Mouse (Mus musculus) G1E-ER4 (cell line): Measurements from ENCODE around the gene Dcpp1. TPM values are rescaled to one million over a fixed set of nuclear protein-coding genes. Genes with fewer than 3 reads are reported as not detected.
"Not testable (repeated sequence)": the region's sequence is repeated elsewhere in the genome, so short reads cannot be mapped to it uniquely, and the experiment has no call there.

Source experiments
- GATA1 ChIP-seq: IDR thresholded peaks from one replicate; pipeline ENCODE4 v1.8.0; 2012; ENCODE audit warnings: low read length, inconsistent platforms
- polyA plus RNA-seq: library from polyadenylated mRNA; stranded (reverse); fragments of >175 nt; gene quantifications from 2 replicates; pipeline ENCODE4 v1.2.3, GENCODE M21; 2012

Dcpp1 gene
- polyA plus RNA-seq, result not detected in 2 replicates

DNA sequence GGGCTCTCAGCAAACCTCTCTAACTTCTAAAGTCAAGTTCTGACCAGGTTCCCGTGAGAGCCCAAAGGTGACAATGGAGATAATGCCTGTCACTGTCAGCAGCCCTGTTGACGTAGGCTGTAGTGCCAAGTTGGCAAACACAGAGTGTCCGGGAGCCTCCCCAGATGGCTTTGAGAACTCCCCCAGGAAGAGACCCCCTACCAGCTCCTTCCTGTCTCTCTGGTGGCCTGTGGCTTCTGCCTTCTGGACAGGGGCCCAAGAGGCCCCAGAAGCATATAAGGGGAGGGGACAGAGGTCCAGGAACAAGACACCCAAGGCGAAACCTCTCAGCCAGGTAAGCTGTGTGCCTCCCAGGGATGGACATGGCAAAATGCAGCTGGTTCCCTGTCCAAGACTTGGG, at the start of gene Dcpp1, which contains the start of gene Dcpp2:
Gene Dcpp1, plus strand, starts transcription at position 301 of the 400 bp plus-strand sequence.
Gene Dcpp2, plus strand, starts transcription at position 305 of the 400 bp plus-strand sequence.
- not testable (repeated sequence) for TF ChIP-seq GATA1

DNA sequence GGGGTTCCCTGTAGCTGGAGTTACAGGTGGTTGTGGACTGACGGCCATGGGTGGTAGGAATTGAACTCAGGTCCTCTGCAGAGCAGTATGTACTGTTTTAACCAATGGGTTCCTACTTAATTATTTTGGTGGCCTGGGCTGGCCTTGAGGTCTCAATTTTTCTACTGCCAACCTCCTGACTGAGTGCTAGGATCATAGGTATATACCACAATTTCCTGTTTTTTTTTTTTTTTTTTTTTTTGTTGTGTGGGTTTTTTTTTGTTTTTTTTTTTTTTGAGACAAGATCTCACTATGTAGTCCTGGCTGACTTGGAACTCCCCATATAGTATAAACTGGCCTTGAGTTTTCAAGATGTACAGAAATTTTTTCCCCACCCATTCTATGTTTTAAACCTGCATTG, 49.5 kb upstream of the Dcpp1 start:
- TF ChIP-seq GATA1, result no peak

DNA sequence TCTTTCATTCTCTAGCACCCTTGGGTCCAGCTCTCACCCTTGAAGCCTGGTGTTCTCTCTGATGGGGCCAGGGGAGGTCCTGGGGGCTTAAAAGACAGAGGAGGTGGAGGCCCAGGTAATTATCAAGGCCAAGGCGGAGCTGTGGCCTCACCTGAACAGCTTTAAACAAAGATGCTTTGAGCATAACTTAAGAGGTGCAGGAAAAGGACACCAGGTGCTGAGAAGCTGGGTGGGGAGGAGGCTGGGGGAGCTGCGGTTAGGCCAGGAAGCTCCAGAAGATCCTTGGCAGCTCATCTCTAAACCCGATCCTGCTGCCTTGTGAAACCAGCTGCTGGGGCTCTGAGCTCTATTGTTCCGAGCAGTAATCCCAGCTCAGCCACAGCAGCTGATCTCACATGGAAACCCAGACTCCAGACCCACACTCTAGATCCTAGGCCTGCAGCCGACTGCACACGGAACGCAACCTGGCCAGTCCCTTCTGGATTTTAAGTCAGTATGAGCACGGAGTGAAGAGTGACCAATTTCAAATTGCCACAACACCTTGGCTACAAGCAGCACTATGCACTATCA, 44.6 kb upstream of the Dcpp1 start, which contains the start of gene Prss33:
Gene Prss33, minus strand, starts transcription at position 51 of the 570 bp plus-strand sequence.
- no peak for TF ChIP-seq GATA1

DNA sequence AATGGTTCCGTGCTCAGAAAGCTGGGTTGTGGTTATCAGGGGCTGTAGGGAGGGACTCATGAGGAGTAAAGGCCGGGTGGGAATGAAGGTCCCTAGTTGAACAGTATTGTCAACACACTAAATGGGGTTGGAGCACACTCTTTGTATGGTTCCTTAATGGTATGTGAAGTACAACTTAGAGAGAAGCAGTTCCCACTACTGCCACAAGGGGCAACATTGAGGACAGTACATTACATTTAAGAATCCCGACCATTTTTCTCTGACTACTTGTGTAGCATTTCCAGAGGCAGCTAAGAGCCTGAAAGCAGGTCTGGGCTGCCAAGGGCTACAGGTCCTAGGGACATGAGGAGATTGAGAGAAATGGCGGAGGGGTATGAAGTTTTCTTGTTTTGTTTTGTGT, 39.5 kb upstream of the Dcpp1 start:
- TF ChIP-seq GATA1, result no peak

DNA sequence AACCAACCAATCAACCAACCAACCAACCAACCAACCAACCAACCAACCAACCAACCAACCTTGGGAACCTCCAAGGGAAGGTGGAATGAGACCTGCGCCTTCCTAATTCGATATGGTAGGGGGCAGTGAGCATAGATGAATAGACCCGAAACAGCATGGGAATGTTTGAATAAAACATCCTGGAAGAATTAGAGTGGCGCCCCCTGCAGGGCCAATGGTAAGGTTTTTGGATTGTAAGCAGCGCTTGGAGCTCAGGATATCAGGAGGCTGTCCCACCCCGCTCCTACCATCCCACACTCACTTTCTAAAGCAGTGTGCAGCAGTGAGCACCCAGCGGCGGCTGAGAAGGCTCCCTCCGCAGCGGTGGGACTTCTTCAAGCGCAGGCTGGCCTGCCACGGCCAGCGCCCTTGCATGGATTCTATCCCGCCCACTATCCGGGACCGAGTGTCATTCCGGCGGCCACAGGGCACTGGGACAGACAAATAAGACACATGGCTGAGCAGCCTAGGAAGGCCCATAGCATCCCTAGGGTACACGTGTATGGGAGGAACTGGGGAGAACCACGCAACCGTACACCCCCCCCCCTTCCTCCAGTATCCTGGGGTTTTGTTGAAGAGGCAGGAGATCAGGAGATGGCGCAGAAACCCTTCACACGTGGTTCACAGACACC, 37.4 kb upstream of the Dcpp1 start:
- no peak for TF ChIP-seq GATA1

DNA sequence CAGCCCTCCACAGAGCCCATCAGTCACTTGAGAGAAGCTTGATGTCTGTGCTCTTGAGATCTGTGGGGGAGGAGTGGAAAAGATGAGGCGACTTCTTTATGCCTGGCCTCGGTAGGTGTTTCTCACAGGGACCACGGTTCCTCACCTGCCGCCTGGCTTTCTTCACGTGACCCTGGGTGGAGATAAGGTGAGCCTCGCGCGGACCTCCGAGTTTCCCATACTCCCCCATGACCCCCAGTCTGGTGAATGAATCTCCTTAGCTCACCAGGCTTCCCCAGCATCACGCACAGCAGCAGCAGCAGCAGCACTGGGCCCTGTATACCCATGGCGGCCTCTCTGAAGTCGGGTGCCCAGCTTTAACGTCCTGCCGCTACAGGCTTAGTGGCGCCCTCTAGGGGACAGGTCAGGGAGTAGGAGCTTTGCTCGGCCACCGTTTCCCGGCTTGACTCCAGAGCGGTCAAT, 36.8 kb upstream of the Dcpp1 start, which contains the start of the genes Prss32 and Prss41:
Gene Prss32, plus strand, starts transcription at position 44 of the 462 bp plus-strand sequence.
Gene Prss41, minus strand, starts transcription at position 361 of the 462 bp plus-strand sequence.
- TF ChIP-seq GATA1, result no peak

DNA sequence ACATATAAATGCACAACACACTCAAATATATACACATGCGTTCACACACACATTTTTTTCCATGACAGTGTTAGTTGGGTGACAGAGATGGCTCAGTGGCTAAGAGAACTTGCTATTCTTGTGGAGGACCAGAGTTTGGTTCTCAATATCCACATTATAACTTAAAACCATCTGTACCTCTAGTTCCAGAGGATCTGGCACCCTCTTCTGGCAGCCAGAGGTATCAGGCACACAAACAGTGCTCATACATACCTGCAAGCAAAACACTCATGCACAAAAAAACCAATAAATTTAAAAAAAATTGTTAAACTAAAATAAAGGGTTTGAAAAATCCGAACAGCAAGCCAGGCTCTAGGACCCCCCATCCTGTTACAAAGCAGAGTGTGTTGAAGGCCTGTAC, 30.6 kb upstream of the Dcpp1 start:
- no peak for TF ChIP-seq GATA1

DNA sequence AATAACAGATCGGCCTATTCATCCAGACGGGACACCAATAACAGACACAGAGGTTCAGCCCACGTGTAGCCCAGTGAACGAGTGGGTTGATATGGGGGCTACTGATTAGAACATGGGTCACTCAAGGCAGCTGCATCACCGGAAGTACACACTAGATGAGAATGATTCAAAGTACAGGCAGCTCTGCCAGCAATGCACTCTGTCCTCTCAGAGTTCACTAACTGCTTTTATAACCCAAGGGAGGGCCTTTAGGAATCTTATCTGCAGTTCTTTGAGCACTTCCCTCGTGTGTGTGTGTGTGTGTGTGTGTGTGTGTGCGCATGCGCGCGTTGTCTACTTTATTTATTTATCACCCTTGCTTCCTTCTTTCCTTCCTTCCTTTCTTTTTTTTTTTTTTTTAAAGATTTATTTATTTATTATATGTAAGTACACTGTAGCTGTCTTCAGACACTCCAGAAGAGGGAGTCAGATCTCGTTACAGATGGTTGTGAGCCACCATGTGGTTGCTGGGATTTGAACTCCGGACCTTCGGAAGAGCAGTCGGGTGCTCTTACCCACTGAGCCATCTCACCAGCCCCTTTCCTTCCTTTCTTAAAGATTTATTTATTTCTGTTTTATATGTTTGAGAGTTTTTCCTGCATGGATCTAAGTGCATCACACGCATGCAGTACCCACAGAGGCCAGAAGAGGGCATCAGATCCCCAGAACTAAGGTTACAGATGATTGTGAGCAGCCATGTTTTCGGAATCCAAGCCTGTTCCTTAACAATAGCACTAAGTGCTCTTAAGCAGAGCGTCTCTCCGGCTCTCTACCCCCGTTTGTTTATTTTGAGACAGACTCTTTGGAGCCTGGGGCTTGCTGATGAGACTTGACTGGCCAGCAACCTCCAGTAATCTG, 29.6 kb upstream of the Dcpp1 start:
- TF ChIP-seq GATA1, result no peak

DNA sequence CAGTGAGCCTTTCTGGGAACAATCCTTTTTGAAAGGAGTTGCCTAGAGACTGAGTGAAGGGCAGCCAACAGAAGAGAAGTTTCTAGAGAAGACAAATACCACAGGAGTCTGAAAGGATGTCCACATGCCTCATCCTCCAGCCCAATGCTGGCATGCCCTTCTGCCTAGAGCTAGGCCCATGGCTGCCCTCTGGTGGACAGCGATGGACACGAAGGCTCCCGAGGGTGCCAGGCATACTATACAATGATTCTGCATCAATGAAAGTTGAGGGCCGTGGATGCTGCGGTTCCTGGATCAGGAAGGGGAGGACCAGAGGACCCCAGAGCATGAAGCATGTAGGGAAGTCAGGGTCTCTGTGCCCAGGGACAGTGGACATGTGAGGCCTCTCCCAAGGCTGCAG, 27.4 kb upstream of the Dcpp1 start:
- no peak for TF ChIP-seq GATA1

DNA sequence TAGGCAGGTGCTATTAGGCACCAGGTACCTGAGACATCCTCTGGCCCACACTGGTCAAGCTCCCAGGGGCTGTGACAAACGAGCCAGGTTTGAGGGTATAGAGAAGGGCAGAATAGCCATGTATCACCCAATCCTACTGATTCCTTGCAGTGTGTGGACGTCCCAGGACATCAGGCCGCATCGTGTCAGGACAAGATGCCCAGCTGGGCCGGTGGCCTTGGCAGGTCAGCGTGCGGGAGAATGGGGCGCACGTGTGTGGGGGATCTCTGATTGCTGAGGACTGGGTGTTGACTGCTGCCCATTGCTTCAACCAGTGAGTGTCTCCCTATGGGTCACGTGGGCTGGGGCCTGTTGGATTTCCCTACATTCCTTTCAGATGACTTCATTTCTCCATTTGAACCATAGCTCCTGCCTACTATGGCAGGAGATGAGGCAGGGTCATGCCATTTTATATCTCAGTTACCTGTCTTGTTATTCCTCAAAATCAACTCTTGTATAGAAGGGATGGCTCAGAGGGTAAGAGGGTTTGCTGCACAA, 26.4 kb upstream of the Dcpp1 start:
- TF ChIP-seq GATA1, result no peak

DNA sequence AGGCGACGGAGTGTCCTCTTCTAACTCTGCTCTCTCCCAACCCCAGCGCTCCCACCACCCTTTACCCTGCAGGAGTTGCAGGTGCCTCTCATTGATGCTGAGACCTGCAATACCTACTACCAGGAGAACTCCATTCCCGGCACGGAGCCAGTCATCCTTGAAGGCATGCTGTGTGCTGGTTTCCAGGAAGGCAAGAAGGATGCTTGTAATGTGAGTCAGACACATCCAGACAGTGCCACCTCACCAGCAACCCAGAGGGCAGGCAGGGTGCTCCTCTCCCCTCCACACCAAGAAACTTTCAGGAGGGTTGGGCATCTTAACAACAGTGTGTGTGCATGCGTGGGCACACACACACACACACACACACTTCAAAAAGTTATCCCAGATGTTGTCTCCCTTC, 23.5 kb upstream of the Dcpp1 start:
- TF ChIP-seq GATA1, result no peak

DNA sequence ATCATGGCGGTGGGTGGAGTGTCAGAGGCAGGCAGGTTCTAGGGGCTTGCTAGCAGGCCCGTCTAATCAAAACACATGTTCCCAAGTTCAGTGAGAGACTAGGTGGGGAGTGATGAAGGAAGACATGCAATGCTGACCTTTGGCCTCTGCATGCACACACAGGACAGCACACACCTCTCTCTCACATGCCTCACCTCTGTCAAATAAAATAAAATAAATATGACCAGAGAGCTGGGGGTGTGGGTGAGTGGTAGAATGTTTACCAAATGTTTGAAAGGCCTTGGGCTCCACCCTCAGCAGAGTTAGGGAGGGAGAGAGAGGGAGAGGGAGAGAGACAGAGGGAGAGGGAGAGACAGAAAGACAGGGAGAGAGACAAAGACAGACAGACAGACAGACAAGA, 22.8 kb upstream of the Dcpp1 start:
- TF ChIP-seq GATA1, result no peak

DNA sequence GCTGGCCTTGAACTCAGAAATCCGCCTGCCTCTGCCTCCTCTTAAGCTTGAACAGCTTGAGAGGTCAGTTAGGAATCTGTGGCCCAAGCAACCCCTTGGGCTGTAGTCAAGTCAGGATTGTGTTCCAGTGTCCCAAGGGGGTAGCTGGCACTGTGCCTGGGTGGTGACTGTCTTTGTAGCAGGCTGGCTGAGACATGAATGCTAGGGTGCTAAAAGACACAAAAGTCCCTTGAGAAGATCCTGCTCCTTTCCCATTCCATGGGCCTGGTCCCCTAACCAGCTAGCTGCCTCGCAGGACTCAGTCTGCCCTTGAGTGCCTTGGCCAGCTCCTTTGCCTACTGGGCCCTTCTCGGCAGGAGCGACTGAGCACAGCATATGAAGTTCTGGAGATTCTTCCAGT, 17.8 kb upstream of the Dcpp1 start:
- no peak for TF ChIP-seq GATA1

DNA sequence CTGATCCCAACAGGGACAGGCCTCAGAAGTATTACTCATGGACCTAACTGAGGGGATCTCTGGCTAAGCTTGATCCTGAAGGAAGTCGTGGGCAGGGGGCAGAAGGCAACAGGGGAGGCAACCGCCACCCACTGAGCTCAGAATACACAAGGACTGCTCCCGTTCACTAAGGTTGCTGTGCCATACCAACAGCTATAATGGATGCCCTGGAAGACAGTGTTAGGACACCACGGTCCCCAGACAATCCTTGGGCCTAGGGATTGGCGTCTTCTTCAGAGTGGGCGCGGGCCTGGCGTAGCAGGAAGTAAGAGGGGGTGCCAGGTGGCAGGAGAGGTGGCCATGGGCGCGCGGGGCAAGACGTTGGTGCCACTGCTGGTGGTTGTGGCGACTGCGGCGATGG, 12.9 kb upstream of the Dcpp1 start, which contains the start of gene Prss21:
Gene Prss21, plus strand, starts transcription at position 301 of the 400 bp plus-strand sequence.
- no peak for TF ChIP-seq GATA1

DNA sequence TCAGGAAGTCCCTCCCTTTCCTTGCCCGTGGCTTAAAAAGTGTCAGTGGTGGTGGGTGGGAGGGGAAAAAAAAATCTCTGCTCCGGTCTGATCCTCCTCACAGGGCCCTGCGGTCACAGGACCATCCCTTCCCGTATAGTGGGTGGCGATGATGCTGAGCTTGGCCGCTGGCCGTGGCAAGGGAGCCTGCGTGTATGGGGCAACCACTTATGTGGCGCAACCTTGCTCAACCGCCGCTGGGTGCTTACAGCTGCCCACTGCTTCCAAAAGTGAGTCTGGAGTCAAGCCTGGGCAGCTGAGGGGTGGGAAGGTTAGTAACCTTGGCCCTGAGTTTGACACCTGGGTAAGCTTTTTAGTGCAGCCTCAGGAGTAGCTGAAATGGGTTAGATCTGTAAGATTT, 12.2 kb upstream of the Dcpp1 start:
- no peak for TF ChIP-seq GATA1
